Mouse (Mus musculus): Measurements from ENCODE around the gene Itgb1bp2.

Itgb1bp2 gene

GRCm38 (mm10) chrX:101448886-101449475 lies at the start of gene Itgb1bp2:
Itgb1bp2 (plus strand) TSS chrX:101449088.
- DNase-seq (ENCODE audit: low spot score) = no peak

GRCm38 (mm10) chrX:101418946-101419724 lies 29.8 kb upstream of the Itgb1bp2 start:
- DNase-seq (ENCODE audit: low spot score) = no peak

GRCm38 (mm10) chrX:101419725-101420699 lies 28.9 kb upstream of the Itgb1bp2 start:
- DNase-seq (ENCODE audit: low spot score) = peak; percentile 68

- DNase-seq (ENCODE audit: low spot score) = no peak
These were observed 28.2 kb upstream of the Itgb1bp2 start, which contains the start of gene Zmym3 for GRCm38 (mm10) chrX:101420700-101421095. Zmym3 (minus strand) TSS chrX:101420849.

GRCm38 (mm10) chrX:101423462-101423861 lies 25.4 kb upstream of the Itgb1bp2 start:
- no peak for DNase-seq (ENCODE audit: low spot score)

- DNase-seq (ENCODE audit: low spot score) = peak; percentile 48
These were observed 21.1 kb upstream of the Itgb1bp2 start for GRCm38 (mm10) chrX:101427774-101428173.

GRCm38 (mm10) chrX:101428785-101429141 lies 20.1 kb upstream of the Itgb1bp2 start:
- peak; percentile 52 for DNase-seq (ENCODE audit: low spot score)

GRCm38 (mm10) chrX:101429142-101429949 lies 19.5 kb upstream of the Itgb1bp2 start, which contains the start of gene Nono:
Nono (plus strand) TSS chrX:101429318.
- peak; percentile 90 for DNase-seq (ENCODE audit: low spot score)

- DNase-seq (ENCODE audit: low spot score) = peak; percentile 29
These were observed 18.9 kb upstream of the Itgb1bp2 start for GRCm38 (mm10) chrX:101429976-101430375.

- no peak for DNase-seq (ENCODE audit: low spot score)
These were observed 2.3 kb downstream of the Itgb1bp2 start for GRCm38 (mm10) chrX:101451147-101451546.

GRCm38 (mm10) chrX:101451591-101451990 lies 2.7 kb downstream of the Itgb1bp2 start:
- no peak for DNase-seq (ENCODE audit: low spot score)

GRCm38 (mm10) chrX:101472202-101472601 lies 23.3 kb downstream of the Itgb1bp2 start:
- no peak for DNase-seq (ENCODE audit: low spot score)

GRCm38 (mm10) chrX:101481604-101482350 lies 32.9 kb downstream of the Itgb1bp2 start:
- DNase-seq (ENCODE audit: low spot score) = no peak

- DNase-seq (ENCODE audit: low spot score) = peak; percentile 39
These were observed 37.7 kb downstream of the Itgb1bp2 start for GRCm38 (mm10) chrX:101486487-101487152.

Measured in c-Kit-positive CD71-positive TER-119-positive erythroid progenitor cells, embryonic 14.5 days (primary cell).